Mouse (Mus musculus) MEL (cell line): ENCODE measurements around the gene Rnf8. TPM values are rescaled to one million over a fixed set of nuclear protein-coding genes. Genes with fewer than 3 reads are reported as not detected.

Experiments
- DNase-seq: peaks from one replicate; pipeline ENCODE4 v3.0.0; 2011; ENCODE audit warnings: low read depth, low spot score
- H3K27ac ChIP-seq: 2 replicates; pipeline ENCODE4 v1.5.1; 2012; ENCODE audit warnings: low read depth, mild to moderate bottlenecking, control low read depth, low read length, moderate library complexity; ENCODE audit not compliant: control insufficient read depth
- H3K27me3 ChIP-seq, 2 experiments: fragments of 150-350 bp in 1 of 2; sonication (generic) in 1 of 2; 2 replicates each; pipeline ENCODE4 v1.6.1; 2012; ENCODE audit warnings: low read length in 2 of 2, mild to moderate bottlenecking in 2 of 2, improper control_type of control experiment in 1 of 2, moderate library complexity in 1 of 2; ENCODE audit not compliant: insufficient read depth in 2 of 2, control insufficient read depth in 1 of 2
- H3K36me3 ChIP-seq, 2 experiments: 2 replicates each; pipeline ENCODE4 v1.6.1; 2012 to 2014; ENCODE audit warnings: low read length in 2 of 2, improper control_type of control experiment in 1 of 2, inconsistent platforms in 1 of 2, mild to moderate bottlenecking in 1 of 2; ENCODE audit not compliant: insufficient read depth in 2 of 2, control insufficient read depth in 1 of 2
- H3K4me1 ChIP-seq, 2 experiments: fragments of 150-350 bp in 1 of 2; sonication (generic) in 1 of 2; 2 replicates each; pipeline ENCODE4 v1.6.1; 2012; ENCODE audit warnings: low read length in 2 of 2, improper control_type of control experiment in 1 of 2, mild to moderate bottlenecking in 1 of 2; ENCODE audit not compliant: insufficient read depth in 2 of 2, control insufficient read depth in 1 of 2
- H3K4me3 ChIP-seq, 2 experiments: fragments of 150-350 bp in 1 of 2; sonication (generic) in 1 of 2; 2 replicates each; pipeline ENCODE4 v1.5.1; 2012; ENCODE audit warnings: low read depth in 2 of 2, low read length in 2 of 2, mild to moderate bottlenecking in 2 of 2, moderate library complexity in 2 of 2, control low read depth in 1 of 2, improper control_type of control experiment in 1 of 2; ENCODE audit not compliant: control insufficient read depth in 1 of 2, insufficient read depth in 1 of 2
- H3K79me2 ChIP-seq: 2 replicates; pipeline ENCODE4 v1.6.1; 2012; ENCODE audit warnings: mild to moderate bottlenecking, low read length, moderate library complexity; ENCODE audit not compliant: control insufficient read depth, poor library complexity, insufficient read depth
- H3K9ac ChIP-seq: 2 replicates; pipeline ENCODE4 v1.6.1; 2012; ENCODE audit warnings: low read depth, mild to moderate bottlenecking, control low read depth, low read length, moderate library complexity; ENCODE audit not compliant: control insufficient read depth, poor library complexity, severe bottlenecking
- H3K9me3 ChIP-seq: fragments of 150-350 bp; sonication (generic); replicated peaks from 2 replicates; pipeline ENCODE4 v1.6.1; 2012; ENCODE audit warnings: mild to moderate bottlenecking, low read length, improper control_type of control experiment, moderate library complexity; ENCODE audit not compliant: insufficient read depth
- CHD2 ChIP-seq: IDR thresholded peaks from 2 replicates; pipeline ENCODE4 v1.6.1; 2011; ENCODE audit warnings: low read length, improper control_type of control experiment
- E2F4 ChIP-seq: IDR thresholded peaks from 2 replicates; pipeline ENCODE4 v1.6.1; 2011; ENCODE audit warnings: low read depth, low read length, improper control_type of control experiment, borderline replicate concordance
- GABPA ChIP-seq: IDR thresholded peaks from 2 replicates; pipeline ENCODE4 v1.6.1; 2012; ENCODE audit warnings: low read depth, mild to moderate bottlenecking, inconsistent platforms, low read length, improper control_type of control experiment, moderate library complexity
- GATA1 ChIP-seq: IDR thresholded peaks from 2 replicates; pipeline ENCODE4 v1.6.1; 2011; ENCODE audit warnings: low read depth, low read length, improper control_type of control experiment
- HCFC1 ChIP-seq: IDR thresholded peaks from 2 replicates; pipeline ENCODE4 v1.6.1; 2012; ENCODE audit warnings: low read depth, mild to moderate bottlenecking, inconsistent platforms, low read length, improper control_type of control experiment, moderate library complexity
- JUND ChIP-seq: IDR thresholded peaks from 2 replicates; pipeline ENCODE4 v1.6.1; 2011; ENCODE audit warnings: low read depth, mild to moderate bottlenecking, improper control_type of control experiment, low read length
- KAT2A ChIP-seq: conservative IDR thresholded peaks from 2 replicates; pipeline ENCODE4 v1.6.1; 2012; ENCODE audit warnings: low read depth, low read length, improper control_type of control experiment, inconsistent platforms
- MAFK ChIP-seq: IDR thresholded peaks from 2 replicates; pipeline ENCODE4 v1.6.1; 2011; ENCODE audit warnings: low read depth, mild to moderate bottlenecking, low read length, improper control_type of control experiment, borderline replicate concordance
- MAX ChIP-seq: IDR thresholded peaks from 2 replicates; pipeline ENCODE4 v1.6.1; 2011; ENCODE audit warnings: low read length, improper control_type of control experiment
- MAZ ChIP-seq: IDR thresholded peaks from 2 replicates; pipeline ENCODE4 v1.6.1; 2012; ENCODE audit warnings: low read depth, mild to moderate bottlenecking, inconsistent platforms, low read length, improper control_type of control experiment
- MXI1 ChIP-seq: IDR thresholded peaks from 2 replicates; pipeline ENCODE4 v1.6.1; 2011; ENCODE audit warnings: mild to moderate bottlenecking, low read depth, low read length, improper control_type of control experiment
- MYC ChIP-seq: IDR thresholded peaks from 2 replicates; pipeline ENCODE4 v1.6.1; 2011; ENCODE audit warnings: low read depth, mild to moderate bottlenecking, low read length, improper control_type of control experiment, moderate library complexity
- NELFE ChIP-seq: IDR thresholded peaks from 2 replicates; pipeline ENCODE4 v1.6.1; 2011; ENCODE audit warnings: low read depth, low read length, improper control_type of control experiment
- POLR2A ChIP-seq, 2 experiments: IDR thresholded peaks; 2 replicates each; pipeline ENCODE4 v1.6.1; 2011 to 2012; ENCODE audit warnings: low read length in 2 of 2, mild to moderate bottlenecking in 2 of 2, control low read depth in 1 of 2, improper control_type of control experiment in 1 of 2, low read depth in 1 of 2, moderate library complexity in 1 of 2; ENCODE audit not compliant: control insufficient read depth in 1 of 2, insufficient read depth in 1 of 2, poor library complexity in 1 of 2
- POLR2AphosphoS2 ChIP-seq: IDR thresholded peaks from 2 replicates; pipeline ENCODE4 v1.6.1; 2011; ENCODE audit warnings: low read length, improper control_type of control experiment
- SMC3 ChIP-seq: IDR thresholded peaks from 2 replicates; pipeline ENCODE4 v1.6.1; 2011; ENCODE audit warnings: low read depth, low read length, improper control_type of control experiment
- TBP ChIP-seq: IDR thresholded peaks from 2 replicates; pipeline ENCODE4 v1.8.0; 2011; ENCODE audit warnings: low read depth, low read length, improper control_type of control experiment
- TCF12 ChIP-seq: IDR thresholded peaks from 2 replicates; pipeline ENCODE4 v1.6.1; 2014; ENCODE audit warnings: low read depth, mild to moderate bottlenecking, inconsistent platforms, low read length, improper control_type of control experiment, moderate library complexity
- UBTF ChIP-seq: IDR thresholded peaks from 2 replicates; pipeline ENCODE4 v1.6.1; 2012; ENCODE audit warnings: low read depth, mild to moderate bottlenecking, inconsistent platforms, low read length, improper control_type of control experiment, moderate library complexity, borderline replicate concordance; ENCODE audit not compliant: insufficient read depth
- USF1 ChIP-seq: IDR thresholded peaks from 2 replicates; pipeline ENCODE4 v1.6.1; 2014; ENCODE audit warnings: low read depth, mild to moderate bottlenecking, inconsistent platforms, low read length, improper control_type of control experiment, moderate library complexity
- ZKSCAN1 ChIP-seq: IDR thresholded peaks from 2 replicates; pipeline ENCODE4 v1.6.1; 2012; ENCODE audit warnings: low read depth, mild to moderate bottlenecking, inconsistent platforms, low read length, improper control_type of control experiment, moderate library complexity
- ZMIZ1 ChIP-seq: IDR thresholded peaks from 2 replicates; pipeline ENCODE4 v1.6.1; 2012; ENCODE audit warnings: low read depth, mild to moderate bottlenecking, inconsistent platforms, low read length, improper control_type of control experiment, moderate library complexity
- ZNF384 ChIP-seq: IDR thresholded peaks from 2 replicates; pipeline ENCODE4 v1.6.1; 2012; ENCODE audit warnings: low read depth, mild to moderate bottlenecking, inconsistent platforms, low read length, improper control_type of control experiment
- polyA plus RNA-seq, 2 experiments: library from polyadenylated mRNA; stranded (reverse) in 1 of 2; unstranded in 1 of 2; fragments of >175 nt in 1 of 2; fragments of >200 nt in 1 of 2; gene quantifications; 2 replicates each; pipeline versions ENCODE4 v1.2.1 to v1.2.4; 2012; ENCODE audit warnings: low replicate concordance in 2 of 2, low read depth in 1 of 2; ENCODE audit not compliant: insufficient read length in 2 of 2, insufficient read depth in 1 of 2, missing spikeins in 1 of 2
- total RNA-seq: library from RNA; depleted of rRNA; stranded (reverse); fragments of 300-350 nt; gene quantifications from 2 replicates; pipeline ENCODE4 v1.2.3, GENCODE M21; 2012

Rnf8 gene
- total and polyA plus RNA-seq, 3 experiments = 40.3 to 49.2 TPM; not detected in 1

DNA sequence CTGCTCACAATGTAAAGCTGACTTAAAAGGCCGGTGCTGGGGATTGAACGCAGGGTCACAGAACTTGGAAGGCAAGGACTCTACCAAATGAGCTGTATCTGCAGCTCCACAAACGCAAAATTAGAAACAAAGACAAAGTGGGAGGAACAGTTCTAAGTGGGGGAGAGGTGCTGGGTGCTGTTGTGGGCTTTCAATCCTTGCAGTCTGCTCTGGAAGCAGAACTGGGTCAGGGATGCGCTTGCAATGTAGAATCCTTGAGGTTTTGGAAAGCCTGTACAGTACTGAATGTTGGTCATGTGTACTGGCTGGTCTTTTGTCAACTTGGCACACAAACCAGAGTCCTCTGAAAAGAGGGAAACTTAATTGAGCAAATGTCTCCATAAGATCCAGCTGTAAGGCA is 1.0 kb downstream of the Rnf8 start:
- peak overlapping the region; percentile 94 for H3K9ac ChIP-seq
- H3K27me3 ChIP-seq = no peaks in the 10 kb centered on the region
- H3K36me3 ChIP-seq = peaks cover 3 to 9% of the 10 kb centered on the region in 2 experiments
- H3K79me2 ChIP-seq = peaks cover 37% of the 10 kb centered on the region
- peaks cover 0 to 12% of the 10 kb centered on the region in 2 experiments; a peak in 2 of 4 replicates for H3K4me1 ChIP-seq
- DNase-seq = no peak
- no peak for TF ChIP-seq NELFE
- TF ChIP-seq USF1 = no peak
- no peak for TF ChIP-seq ZMIZ1
- TF ChIP-seq UBTF = no peak
- no peak for TF ChIP-seq ZNF384
- TF ChIP-seq TCF12 = no peak
- TF ChIP-seq JUND = no peak
- H3K27ac ChIP-seq = peak overlapping the region; percentile 77
- peak overlapping the region; percentile 65 to 98 for H3K4me3 ChIP-seq
- H3K9me3 ChIP-seq = no peaks in the 10 kb centered on the region

GRCm38 (mm10) chr17:29619231-29619630 is 4.6 kb downstream of the Rnf8 start:
- H3K27ac ChIP-seq = no peak overlapping the region
- H3K27me3 ChIP-seq = no peaks in the 10 kb centered on the region
- no peak for DNase-seq
- TF ChIP-seq KAT2A (no peak), MAZ (no peak), TCF12 (no peak), CHD2 (no peak), MXI1 (no peak), JUND (no peak), GABPA (no peak), UBTF (no peak), POLR2A (IDR thresholded peaks at IDR 0.05; ENCODE audit: control insufficient read depth in 1 of 2, insufficient read depth in 1 of 2, low read depth in 1 of 2, low read length in 2 of 2, poor library complexity in 1 of 2) (no peak), MAFK (no peak), E2F4 (no peak), NELFE (no peak), HCFC1 (no peak), MAX (no peak), ZKSCAN1 (no peak), SMC3 (no peak), TBP (no peak), POLR2AphosphoS2 (no peak), GATA1 (no peak), MYC (no peak)
- H3K9me3 ChIP-seq = no peaks in the 10 kb centered on the region
- no peak overlapping the region for H3K4me3 ChIP-seq
- no peak overlapping the region for H3K9ac ChIP-seq
- peaks cover 9 to 15% of the 10 kb centered on the region in 2 experiments for H3K36me3 ChIP-seq
- H3K4me1 ChIP-seq = peaks cover 0 to 12% of the 10 kb centered on the region in 2 experiments; a peak in 2 of 4 replicates
- H3K79me2 ChIP-seq = peaks cover 37% of the 10 kb centered on the region
